Mouse (Mus musculus) megakaryocyte, embryonic 14.5 days (primary cell): ENCODE measurements around the gene Asap3.

Experiments
- FLI1 ChIP-seq: IDR thresholded peaks from 2 replicates; pipeline ENCODE4 v1.6.1; 2012; ENCODE audit warnings: low read length, inconsistent platforms, mixed read lengths
- GATA1 ChIP-seq: IDR thresholded peaks from 3 replicates; pipeline ENCODE4 v1.6.1; 2012; ENCODE audit warnings: mixed read lengths, low read length, inconsistent platforms, borderline replicate concordance

DNA sequence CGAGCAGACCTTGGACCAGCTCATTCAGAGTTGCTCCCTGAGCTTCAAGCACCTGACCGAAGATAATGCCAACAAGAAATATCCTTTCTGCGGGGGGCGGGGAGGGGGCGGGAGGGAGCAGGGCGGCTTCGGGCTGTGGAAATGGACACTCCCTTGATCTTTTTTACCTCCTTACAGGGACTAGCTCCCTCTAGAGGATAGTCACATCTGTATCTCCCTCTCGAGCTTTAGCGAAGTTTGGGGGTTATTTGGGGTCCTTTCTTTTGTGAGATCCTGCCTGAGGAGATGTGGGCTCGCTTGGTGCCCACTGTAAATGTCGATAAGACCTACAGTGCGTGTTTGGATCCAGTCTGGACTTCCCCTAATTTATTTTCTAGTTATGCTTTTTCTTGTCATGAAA is 24.8 kb upstream of the Asap3 start:
- TF ChIP-seq GATA1: no peak
- no peak for TF ChIP-seq FLI1
